Mouse (Mus musculus) heart, embryonic 15.5 days (tissue): ENCODE measurements at regions not wholly inside any gene's neighbourhood (a gene's known extent, or its start where the extent isn't known, plus 50 kb on each side); places are given as distances from the start of the nearest gene placed in this dataset.
A peak's percentile ranks its signal among the peaks of the same experiment; 100 is the strongest.
"Not testable (repeated sequence)": the region's sequence is repeated elsewhere in the genome, so short reads cannot be mapped to it uniquely, and the experiment has no call there.

Experiments
- ATAC-seq: fragments of 200-750 bp; cut with Nextera tagmentation; replicated peaks from 2 replicates; pipeline ENCODE4 v1.8.0; 2017; ENCODE audit warnings: low read depth, moderate TSS enrichment; ENCODE audit not compliant: insufficient number of reproducible peaks, insufficient read depth, low FRiP score
- H3K27ac ChIP-seq: fragments of 300-500 bp; sonication (generic); 2 replicates; pipeline ENCODE4 v1.5.1; 2015; ENCODE audit warnings: mild to moderate bottlenecking, inconsistent platforms
- H3K27me3 ChIP-seq: fragments of 300-500 bp; sonication (generic); 2 replicates; pipeline ENCODE4 v1.6.1; 2015; ENCODE audit warnings: inconsistent platforms
- H3K36me3 ChIP-seq: fragments of 300-500 bp; sonication (generic); 2 replicates; pipeline ENCODE4 v1.6.1; 2015; ENCODE audit warnings: mild to moderate bottlenecking, inconsistent platforms
- H3K4me1 ChIP-seq: fragments of 300-500 bp; sonication (generic); replicated peaks from 2 replicates; pipeline ENCODE4 v1.6.1; 2015; ENCODE audit warnings: inconsistent platforms
- H3K4me2 ChIP-seq: fragments of 300-500 bp; sonication (generic); 2 replicates; pipeline ENCODE4 v1.6.1; 2015; ENCODE audit warnings: inconsistent platforms, mild to moderate bottlenecking, moderate library complexity
- H3K4me3 ChIP-seq: fragments of 300-500 bp; sonication (generic); 2 replicates; pipeline ENCODE4 v1.5.1; 2015; ENCODE audit warnings: mild to moderate bottlenecking, inconsistent platforms
- H3K9ac ChIP-seq: fragments of 300-500 bp; sonication (generic); 2 replicates; pipeline ENCODE4 v1.6.1; 2015; ENCODE audit warnings: mild to moderate bottlenecking, inconsistent platforms
- H3K9me3 ChIP-seq: fragments of 300-500 bp; sonication (generic); replicated peaks from 2 replicates; pipeline ENCODE4 v1.6.1; 2016; ENCODE audit warnings: inconsistent platforms
- whole genome bisulfite sequencing: fragments of 180-500 bp; shearing (Covaris S2); methylation state at CpG from one replicate; pipeline ENCODE4 v1.1.7; 2015; ENCODE audit warnings: mixed read lengths; 5-methylcytosine and 5-hydroxymethylcytosine counted together

DNA sequence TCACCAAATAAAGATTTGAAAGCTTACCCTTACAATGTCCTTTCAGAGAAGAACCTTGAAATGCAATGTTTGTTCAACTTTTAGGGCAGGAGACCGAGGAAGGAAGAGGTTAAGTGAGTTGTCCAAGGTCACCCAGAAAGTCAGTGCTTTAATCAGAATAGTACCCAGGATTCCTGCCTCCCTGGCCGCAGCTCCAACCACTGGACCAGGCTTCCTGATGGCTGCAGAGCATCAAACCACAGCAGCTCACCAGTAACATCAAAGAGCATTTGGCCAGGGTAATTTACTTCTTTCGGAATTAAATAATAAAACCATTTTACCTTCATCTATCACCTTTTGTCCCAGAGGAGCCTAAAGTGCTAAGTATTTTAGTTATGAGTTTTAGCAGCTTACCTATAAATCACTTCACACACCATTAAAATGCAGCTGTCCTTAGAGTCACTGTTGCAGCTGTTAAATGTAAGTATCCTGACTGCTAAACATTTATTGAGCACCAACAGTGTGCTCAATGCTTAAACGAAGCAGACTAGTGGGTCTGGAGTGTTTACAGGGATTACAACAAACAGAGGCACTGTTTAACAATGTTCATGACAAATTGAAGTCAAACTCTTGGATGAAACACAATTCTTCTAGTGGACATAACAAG is 306.1 kb downstream of the Zpld1 start:
- no peaks in the 10 kb centered on the region for H3K4me1 ChIP-seq
- no peak overlapping the region for H3K4me3 ChIP-seq
- H3K27ac ChIP-seq = no peak overlapping the region
- ATAC-seq = no peak
- H3K9ac ChIP-seq = no peak overlapping the region
- no peak overlapping the region for H3K4me2 ChIP-seq
- no peaks in the 10 kb centered on the region for H3K9me3 ChIP-seq
- no peaks in the 10 kb centered on the region for H3K36me3 ChIP-seq
- 53% methylated on average over 4 of the region's 4 CpGs for WGBS
- H3K27me3 ChIP-seq = no peaks in the 10 kb centered on the region

DNA sequence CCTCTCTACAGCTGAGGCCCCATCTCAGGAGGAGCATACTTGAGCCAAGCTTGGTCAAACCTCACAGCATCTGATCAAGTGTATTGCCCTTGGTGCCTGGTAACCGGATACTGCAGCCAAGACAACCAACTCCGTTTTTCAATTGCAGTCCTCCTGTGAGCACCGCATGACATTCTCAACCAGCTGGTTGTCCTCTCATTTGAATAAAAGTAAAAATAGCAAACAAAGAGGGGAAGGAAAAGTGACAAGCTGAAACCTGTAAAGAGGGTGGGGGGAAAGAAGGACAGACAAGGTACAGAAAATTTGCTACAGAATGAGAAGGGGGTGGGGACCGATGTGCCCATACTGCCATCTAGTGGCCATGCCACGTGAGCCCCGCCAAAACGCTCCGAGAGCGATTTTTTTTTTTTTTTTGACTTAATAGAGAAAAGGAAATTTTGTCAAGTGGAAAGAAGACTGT is 314.0 kb downstream of the Zpld1 start:
- peak overlapping the region; percentile 51 for H3K4me2 ChIP-seq
- 4% methylated on average over 9 of the region's 9 CpGs for WGBS
- no peak for ATAC-seq
- no peaks in the 10 kb centered on the region for H3K27me3 ChIP-seq
- peak overlapping the region; percentile 27; the same call in 1 of the 2 replicates for H3K4me3 ChIP-seq
- no peaks in the 10 kb centered on the region for H3K36me3 ChIP-seq
- no peaks in the 10 kb centered on the region for H3K4me1 ChIP-seq
- H3K9me3 ChIP-seq = no peaks in the 10 kb centered on the region
- no peak overlapping the region for H3K27ac ChIP-seq
- H3K9ac ChIP-seq = no peak overlapping the region

DNA sequence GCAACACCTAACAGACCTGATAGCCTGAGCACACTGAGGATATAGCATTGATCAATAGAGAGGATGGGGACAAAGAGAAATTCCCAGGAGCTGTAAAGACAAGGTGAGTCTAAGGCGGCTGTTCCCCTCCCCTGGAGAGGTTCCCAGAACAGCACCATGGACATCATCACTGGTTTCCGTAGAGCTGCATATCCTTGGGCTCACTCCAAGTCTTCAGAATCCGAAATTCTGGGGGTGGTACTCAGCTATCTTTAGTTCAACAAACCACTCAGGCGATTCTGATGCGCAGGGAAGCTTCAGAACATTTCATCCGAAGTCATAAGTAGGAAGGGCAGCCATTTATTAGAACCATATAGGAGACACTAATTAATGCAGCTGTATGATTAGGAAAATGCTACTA is 327.4 kb downstream of the Zpld1 start:
- 61% methylated on average over 6 of the region's 6 CpGs for WGBS
- Histone ChIP-seq H3K27me3 (no peaks in the 10 kb centered on the region), H3K9me3 (no peaks in the 10 kb centered on the region), H3K4me3 (no peak overlapping the region), H3K9ac (no peak overlapping the region), H3K27ac (no peak overlapping the region), H3K4me2 (no peak overlapping the region), H3K36me3 (no peaks in the 10 kb centered on the region), H3K4me1 (no peaks in the 10 kb centered on the region)
- no peak for ATAC-seq

DNA sequence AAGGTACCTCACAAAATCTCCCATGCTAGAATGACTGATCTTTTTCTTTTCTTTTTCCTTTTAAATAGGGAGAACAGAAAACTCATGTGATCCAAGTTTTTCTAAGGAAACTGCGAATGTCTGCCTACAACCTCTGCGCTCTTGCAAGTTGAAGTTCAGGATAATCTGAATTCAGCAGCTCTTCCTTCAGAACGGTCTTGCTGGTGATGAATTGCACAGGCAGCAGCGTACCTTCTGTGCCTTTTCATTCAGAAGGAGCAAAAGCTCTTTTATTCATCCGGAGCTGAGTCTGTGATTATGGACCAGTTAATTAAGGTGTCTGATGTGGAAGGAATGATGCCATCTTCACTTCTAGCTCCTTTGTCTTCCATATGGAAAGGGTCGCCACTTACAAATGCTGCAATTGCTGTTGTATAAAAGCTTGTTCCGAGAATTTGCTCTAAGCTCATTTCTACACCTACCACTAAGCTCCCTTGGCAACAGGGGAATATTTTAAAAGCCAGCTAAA is 353.9 kb downstream of the Zpld1 start:
- no peak overlapping the region for H3K4me2 ChIP-seq
- no peak overlapping the region for H3K9ac ChIP-seq
- no peaks in the 10 kb centered on the region for H3K9me3 ChIP-seq
- no peaks in the 10 kb centered on the region for H3K36me3 ChIP-seq
- no peaks in the 10 kb centered on the region for H3K4me1 ChIP-seq
- WGBS = 80% methylated on average over 7 of the region's 7 CpGs
- H3K4me3 ChIP-seq = no peak overlapping the region
- ATAC-seq = no peak
- H3K27me3 ChIP-seq = no peaks in the 10 kb centered on the region
- no peak overlapping the region for H3K27ac ChIP-seq

DNA sequence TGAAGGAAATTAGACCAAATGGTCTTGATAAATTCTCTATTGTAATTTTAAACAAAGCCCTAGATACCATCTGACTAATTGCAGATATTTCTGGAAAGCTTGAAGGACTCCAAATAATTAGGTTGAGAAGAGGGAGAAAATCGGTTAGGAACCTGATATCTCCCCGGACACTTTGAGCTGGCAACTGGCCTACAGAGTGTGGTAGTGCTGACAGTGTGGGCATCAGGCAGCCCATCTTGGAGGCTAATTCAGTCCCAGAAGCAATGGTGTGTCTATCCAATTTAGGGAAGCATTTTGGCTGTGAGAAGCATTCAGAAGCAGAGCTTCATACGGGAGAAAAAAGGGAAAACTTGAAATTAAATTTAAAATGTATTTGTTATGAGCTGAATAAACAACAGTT is 369.5 kb downstream of the Zpld1 start:
- H3K36me3 ChIP-seq = no peaks in the 10 kb centered on the region
- no peak overlapping the region for H3K4me2 ChIP-seq
- WGBS = 68% methylated on average over 3 of the region's 3 CpGs
- H3K9ac ChIP-seq = no peak overlapping the region
- no peak overlapping the region for H3K27ac ChIP-seq
- no peak for ATAC-seq
- no peak overlapping the region for H3K4me3 ChIP-seq
- H3K27me3 ChIP-seq = no peaks in the 10 kb centered on the region
- H3K9me3 ChIP-seq = no peaks in the 10 kb centered on the region
- H3K4me1 ChIP-seq = no peaks in the 10 kb centered on the region

DNA sequence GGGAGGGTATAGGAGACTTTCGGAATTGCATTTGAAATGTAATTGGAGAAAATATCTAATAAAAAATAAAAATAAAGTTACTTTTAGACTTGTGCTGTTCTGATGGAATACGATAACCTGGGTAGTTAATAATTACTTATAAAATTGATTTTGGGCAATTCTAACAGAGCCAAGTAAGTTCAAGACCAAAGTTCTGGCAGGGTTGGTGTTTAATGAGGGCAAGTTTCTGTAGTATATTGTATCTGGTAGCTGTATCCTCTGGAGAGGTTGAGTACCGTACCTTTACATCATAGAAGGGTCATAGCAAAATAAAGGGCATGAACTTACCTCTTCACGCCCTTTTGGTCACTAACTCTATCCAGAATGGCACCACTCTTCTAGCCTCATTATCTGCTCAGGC is 394.9 kb downstream of the Zpld1 start:
- ATAC-seq = no peak
- H3K4me3 ChIP-seq = no peak overlapping the region
- no peak overlapping the region for H3K27ac ChIP-seq
- no peak overlapping the region for H3K4me2 ChIP-seq
- H3K27me3 ChIP-seq = no peaks in the 10 kb centered on the region
- H3K36me3 ChIP-seq = no peaks in the 10 kb centered on the region
- H3K9ac ChIP-seq = no peak overlapping the region
- H3K4me1 ChIP-seq = no peaks in the 10 kb centered on the region
- 82% methylated on average over 4 of the region's 4 CpGs for WGBS
- no peaks in the 10 kb centered on the region for H3K9me3 ChIP-seq

DNA sequence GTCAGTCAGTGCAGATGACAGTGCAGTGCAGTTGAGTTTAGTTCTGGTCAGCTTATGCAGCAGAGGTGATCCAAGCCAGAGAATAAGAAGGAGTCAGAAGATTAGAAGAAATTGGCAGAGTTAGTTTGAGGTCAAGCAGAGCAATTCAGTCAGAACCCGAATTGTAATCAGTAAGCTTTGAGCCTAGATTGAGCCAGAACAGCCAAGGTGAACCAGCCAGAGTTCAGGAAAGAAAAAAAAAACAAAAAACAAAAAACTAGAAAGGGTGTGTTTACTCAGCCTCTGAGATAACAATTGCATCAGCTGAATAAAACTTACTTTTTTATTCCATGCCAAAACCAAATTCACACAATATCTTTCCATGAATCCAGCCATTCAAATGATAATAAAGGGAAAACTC is 396.3 kb downstream of the Zpld1 start:
- ATAC-seq = no peak
- 57% methylated on average over 1 of the region's 1 CpGs for WGBS

DNA sequence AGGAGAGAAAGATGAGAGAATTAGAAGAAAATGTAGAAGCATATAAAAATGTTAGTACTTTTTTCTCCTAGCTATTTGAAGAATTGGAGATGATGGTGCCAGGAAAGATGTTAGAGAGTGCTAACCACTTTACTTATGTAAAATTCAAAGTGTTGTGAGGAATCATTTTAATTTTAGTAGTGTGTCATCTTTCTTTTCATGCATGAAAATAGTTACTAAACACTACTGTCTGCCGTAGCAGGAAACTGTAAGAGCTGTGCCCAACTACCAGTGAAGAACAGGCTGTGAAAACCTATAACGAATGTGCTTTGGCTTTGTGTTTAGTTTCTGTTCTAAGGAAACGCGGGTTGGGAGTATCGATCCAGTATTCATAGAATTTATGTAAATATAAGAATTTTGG is 403.1 kb downstream of the Zpld1 start:
- H3K4me2 ChIP-seq = no peak overlapping the region
- no peak overlapping the region for H3K9ac ChIP-seq
- no peaks in the 10 kb centered on the region for H3K36me3 ChIP-seq
- WGBS = 82% methylated on average over 5 of the region's 5 CpGs
- no peak overlapping the region for H3K4me3 ChIP-seq
- H3K27me3 ChIP-seq = no peaks in the 10 kb centered on the region
- no peak for ATAC-seq
- no peaks in the 10 kb centered on the region for H3K9me3 ChIP-seq
- H3K27ac ChIP-seq = no peak overlapping the region
- no peaks in the 10 kb centered on the region for H3K4me1 ChIP-seq

More for the DNA sequence above, 396.3 kb downstream of the Zpld1 start:
- no peaks in the 10 kb centered on the region for H3K9me3 ChIP-seq
- H3K4me2 ChIP-seq = no peak overlapping the region
- no peaks in the 10 kb centered on the region for H3K4me1 ChIP-seq
- no peaks in the 10 kb centered on the region for H3K27me3 ChIP-seq
- H3K9ac ChIP-seq = no peak overlapping the region
- H3K4me3 ChIP-seq = no peak overlapping the region
- H3K36me3 ChIP-seq = no peaks in the 10 kb centered on the region
- no peak overlapping the region for H3K27ac ChIP-seq

DNA sequence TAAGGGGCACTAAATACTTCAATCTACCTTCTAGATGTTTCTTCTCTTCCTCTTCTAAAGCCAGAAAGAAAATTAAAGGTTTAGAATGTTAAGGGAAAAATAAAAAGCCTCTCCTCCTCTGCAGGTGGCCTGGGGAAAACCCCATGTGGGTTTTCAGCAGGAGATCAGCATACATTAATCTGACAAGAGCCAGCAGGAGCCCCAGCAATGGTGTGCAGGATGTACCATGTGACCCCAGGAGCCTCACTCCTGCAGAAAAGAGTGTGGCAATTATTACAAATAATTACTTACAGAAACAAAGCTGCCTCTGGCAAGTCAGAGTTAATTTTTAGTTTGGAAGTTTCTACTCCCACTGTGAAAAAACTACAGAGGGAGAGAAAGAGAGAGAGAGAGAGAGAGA is 440.4 kb downstream of the Zpld1 start:
- H3K36me3 ChIP-seq = no peaks in the 10 kb centered on the region

DNA sequence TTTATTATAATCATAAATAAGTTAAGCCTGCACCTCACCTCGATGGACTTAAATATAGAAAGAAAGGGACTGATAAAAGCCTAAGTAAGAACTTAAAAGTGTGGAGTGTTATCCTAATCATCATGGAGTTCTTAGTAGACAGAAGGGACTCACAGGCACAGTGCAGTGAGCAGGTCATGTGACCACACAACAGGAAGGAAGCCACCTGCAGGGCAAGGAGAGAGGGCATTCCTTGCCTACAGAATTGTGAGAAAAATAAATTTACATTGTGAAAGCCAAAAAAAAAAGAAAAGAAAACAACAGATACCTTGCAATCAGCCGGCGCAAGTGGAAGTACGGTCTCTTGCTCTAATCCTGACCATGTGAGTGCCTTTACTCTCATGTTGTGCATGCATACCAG is 454.8 kb downstream of the Zpld1 start:
- not testable (repeated sequence) for H3K9me3 ChIP-seq, H3K36me3 ChIP-seq, H3K9ac ChIP-seq, H3K4me3 ChIP-seq, H3K4me1 ChIP-seq, H3K4me2 ChIP-seq, ATAC-seq, H3K27me3 ChIP-seq, H3K27ac ChIP-seq
- 82% methylated on average over 4 of the region's 4 CpGs for WGBS

More for the DNA sequence above, 440.4 kb downstream of the Zpld1 start:
- no peak overlapping the region for H3K27ac ChIP-seq
- no peak overlapping the region for H3K9ac ChIP-seq
- H3K4me3 ChIP-seq = no peak overlapping the region
- no peak overlapping the region for H3K4me2 ChIP-seq
- no peaks in the 10 kb centered on the region for H3K27me3 ChIP-seq
- no peaks in the 10 kb centered on the region for H3K4me1 ChIP-seq
- ATAC-seq = no peak
- no peaks in the 10 kb centered on the region for H3K9me3 ChIP-seq
